Mouse (Mus musculus) c-Kit-negative CD71-positive TER-119-positive erythroid progenitor cells, embryonic 14.5 days (primary cell): ENCODE measurements around the gene Zmynd11.

ENCODE experiments used
- DNase-seq: peaks from one replicate; pipeline ENCODE4 v3.0.0-alpha.2; 2013; ENCODE audit warnings: low read depth, low spot score

Zmynd11 gene

GRCm38 (mm10) chr13:9656613-9657012 lies 108.5 kb downstream of the Zmynd11 start:
- no peak for DNase-seq

- no peak for DNase-seq
Observed at GRCm38 (mm10) chr13:9653018-9653417, 112.1 kb downstream of the Zmynd11 start.

GRCm38 (mm10) chr13:9650580-9650979 lies 114.5 kb downstream of the Zmynd11 start:
- DNase-seq: no peak

GRCm38 (mm10) chr13:9649894-9650293 lies 115.2 kb downstream of the Zmynd11 start:
- DNase-seq: no peak

GRCm38 (mm10) chr13:9648716-9649115 lies 116.4 kb downstream of the Zmynd11 start:
- DNase-seq: no peak

- DNase-seq: no peak
Observed at GRCm38 (mm10) chr13:9637949-9638348, 127.2 kb downstream of the Zmynd11 start.

GRCm38 (mm10) chr13:9636505-9636904 lies 128.6 kb downstream of the Zmynd11 start:
- no peak for DNase-seq

GRCm38 (mm10) chr13:9635951-9636350 lies 129.2 kb downstream of the Zmynd11 start:
- no peak for DNase-seq
